Mouse (Mus musculus) G1E (cell line): ENCODE measurements around the gene Smpd3.

Experiments
- CTCF ChIP-seq: IDR thresholded peaks from 2 replicates; pipeline ENCODE4 v1.5.1; 2012; ENCODE audit warnings: low read depth, low read length, inconsistent platforms, mixed read lengths
- GATA1 ChIP-seq: IDR thresholded peaks from 2 replicates; pipeline ENCODE4 v1.6.1; 2012; ENCODE audit warnings: borderline replicate concordance, low read length, inconsistent platforms, mixed read lengths
- GATA2 ChIP-seq: IDR thresholded peaks from 2 replicates; pipeline ENCODE4 v1.6.1; 2012; ENCODE audit warnings: low read depth, low read length, inconsistent platforms, borderline replicate concordance
- POLR2AphosphoS5 ChIP-seq: IDR thresholded peaks from 2 replicates; pipeline ENCODE4 v1.6.1; 2012; ENCODE audit warnings: low read depth, low read length, inconsistent platforms; ENCODE audit not compliant: insufficient replicate concordance
- TAL1 ChIP-seq: conservative IDR thresholded peaks from 2 replicates; pipeline ENCODE4 v1.6.1; 2012; ENCODE audit warnings: low read depth, low read length, inconsistent platforms, mixed read lengths

DNA sequence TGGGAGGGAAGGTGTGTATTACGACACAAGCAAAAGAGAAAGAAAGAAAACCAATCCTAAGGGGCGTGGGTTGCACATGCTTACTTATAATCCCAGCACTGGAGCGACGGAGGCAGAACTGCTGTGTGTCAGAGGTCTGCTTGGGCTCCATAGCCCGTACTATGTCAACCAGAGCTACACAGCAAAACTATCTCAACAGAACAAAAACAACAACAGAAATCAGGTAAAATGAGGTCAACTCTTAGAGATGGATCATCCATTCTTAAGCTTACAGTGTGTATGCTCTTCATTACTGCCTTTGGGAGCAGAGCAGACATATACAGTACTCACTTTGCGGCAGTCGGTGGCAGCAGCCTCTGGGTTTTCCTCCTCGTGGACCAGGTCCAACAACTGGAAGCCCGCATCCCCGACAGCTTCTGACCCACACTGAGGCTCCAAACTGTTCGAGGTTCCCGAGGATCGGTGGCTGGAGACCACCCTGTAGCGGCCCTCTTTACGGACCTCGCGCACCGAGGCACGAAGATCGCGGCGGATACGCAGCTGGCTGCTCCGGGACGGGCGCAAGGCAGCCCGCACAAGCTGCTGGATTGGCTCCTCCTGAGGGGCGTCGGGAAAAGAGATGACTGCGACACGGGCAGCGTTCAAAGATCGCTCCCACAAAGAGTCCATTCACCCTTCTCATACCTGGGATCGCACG, 127.6 kb downstream of the Smpd3 start:
- TF ChIP-seq CTCF = no peak
- TF ChIP-seq POLR2AphosphoS5 = no peak
- TF ChIP-seq GATA1 = no peak
- no peak for TF ChIP-seq TAL1
- no peak for TF ChIP-seq GATA2
